Mouse (Mus musculus) CH12.LX (cell line): ENCODE data around the gene Selenof.

Source experiments
- CTCF ChIP-seq, 2 experiments: IDR thresholded peaks in 1 of 2; conservative IDR thresholded peaks in 1 of 2; 2 replicates each; pipeline ENCODE4 v1.5.1; 2011 to 2012; ENCODE audit warnings: low read depth in 2 of 2, low read length in 2 of 2, improper control_type of control experiment in 1 of 2, inconsistent platforms in 1 of 2, mild to moderate bottlenecking in 1 of 2, moderate library complexity in 1 of 2
- EP300 ChIP-seq: IDR thresholded peaks from 2 replicates; pipeline ENCODE4 v1.6.1; 2011; ENCODE audit warnings: low read length, improper control_type of control experiment
- HCFC1 ChIP-seq: IDR thresholded peaks from 2 replicates; pipeline ENCODE4 v1.6.1; 2012; ENCODE audit warnings: low read depth, mild to moderate bottlenecking, inconsistent platforms, low read length, improper control_type of control experiment
- JUND ChIP-seq: conservative IDR thresholded peaks from 2 replicates; pipeline ENCODE4 v1.6.1; 2011; ENCODE audit warnings: low read depth, low read length, improper control_type of control experiment
- MAX ChIP-seq: IDR thresholded peaks from 2 replicates; pipeline ENCODE4 v1.6.1; 2011; ENCODE audit warnings: low read length, improper control_type of control experiment
- MXI1 ChIP-seq: IDR thresholded peaks from 2 replicates; pipeline ENCODE4 v1.6.1; 2011; ENCODE audit warnings: mild to moderate bottlenecking, low read depth, low read length, improper control_type of control experiment
- POLR2A ChIP-seq: IDR thresholded peaks from 2 replicates; pipeline ENCODE4 v1.6.1; 2011; ENCODE audit warnings: low read depth, mild to moderate bottlenecking, improper control_type of control experiment, low read length
- TBP ChIP-seq: conservative IDR thresholded peaks from 2 replicates; pipeline ENCODE4 v1.6.1; 2011; ENCODE audit warnings: low read depth, low read length, improper control_type of control experiment
- TCF12 ChIP-seq: IDR thresholded peaks from 2 replicates; pipeline ENCODE4 v1.6.1; 2014; ENCODE audit warnings: low read depth, mild to moderate bottlenecking, inconsistent platforms, low read length, improper control_type of control experiment
- UBTF ChIP-seq: IDR thresholded peaks from 2 replicates; pipeline ENCODE4 v1.6.1; 2012; ENCODE audit warnings: low read depth, mild to moderate bottlenecking, inconsistent platforms, low read length, improper control_type of control experiment, moderate library complexity
- USF1 ChIP-seq: IDR thresholded peaks from 2 replicates; pipeline ENCODE4 v1.6.1; 2014; ENCODE audit warnings: low read depth, mild to moderate bottlenecking, inconsistent platforms, low read length, improper control_type of control experiment
- USF2 ChIP-seq: conservative IDR thresholded peaks from 2 replicates; pipeline ENCODE4 v1.6.1; 2011; ENCODE audit warnings: low read depth, low read length, improper control_type of control experiment
- ZKSCAN1 ChIP-seq: IDR thresholded peaks from 2 replicates; pipeline ENCODE4 v1.6.1; 2012; ENCODE audit warnings: low read depth, inconsistent platforms, low read length, improper control_type of control experiment, borderline replicate concordance
- ZNF384 ChIP-seq: IDR thresholded peaks from 2 replicates; pipeline ENCODE4 v1.6.1; 2012; ENCODE audit warnings: low read depth, low read length, improper control_type of control experiment, inconsistent platforms

DNA sequence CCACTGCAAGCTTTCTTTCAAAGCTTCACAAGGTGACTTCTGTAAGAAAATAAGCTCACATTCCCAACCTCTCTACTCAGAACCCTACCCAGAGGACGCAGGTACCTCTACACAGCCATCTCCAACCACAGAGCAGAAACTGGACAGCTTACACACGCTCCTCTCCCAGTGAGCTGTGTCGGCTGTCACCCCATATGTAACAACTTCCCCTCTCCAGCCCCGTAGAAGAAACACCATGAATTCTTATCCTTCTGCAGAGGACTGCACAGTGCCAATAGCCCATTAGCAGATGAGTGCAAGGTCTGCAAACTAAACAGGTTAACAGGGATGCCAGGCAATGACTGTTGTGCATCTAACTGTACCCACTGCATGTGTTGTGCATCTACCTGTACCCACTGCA, 23.6 kb upstream of the Selenof start:
- no peak for TF ChIP-seq MAX
- no peak for TF ChIP-seq UBTF
- no peak for TF ChIP-seq CTCF (conservative IDR thresholded peaks at IDR 0.05 in 1 of 2, IDR thresholded peaks at IDR 0.05 in 1 of 2; ENCODE audit: low read depth in 2 of 2, low read length in 2 of 2)
- no peak for TF ChIP-seq TCF12
- no peak for TF ChIP-seq ZNF384
- no peak for TF ChIP-seq TBP
- TF ChIP-seq POLR2A: no peak
- TF ChIP-seq HCFC1: no peak
- no peak for TF ChIP-seq ZKSCAN1
- no peak for TF ChIP-seq USF1
- no peak for TF ChIP-seq MXI1
- no peak for TF ChIP-seq USF2
- no peak for TF ChIP-seq EP300
- no peak for TF ChIP-seq JUND
